Mouse (Mus musculus): ENCODE results near the gene Negr1. TPM values are rescaled to one million over a fixed set of nuclear protein-coding genes. Genes with fewer than 3 reads are reported as not detected.

Negr1 gene
- polyA plus RNA-seq, 1 experiment, result 94.2 TPM

DNA sequence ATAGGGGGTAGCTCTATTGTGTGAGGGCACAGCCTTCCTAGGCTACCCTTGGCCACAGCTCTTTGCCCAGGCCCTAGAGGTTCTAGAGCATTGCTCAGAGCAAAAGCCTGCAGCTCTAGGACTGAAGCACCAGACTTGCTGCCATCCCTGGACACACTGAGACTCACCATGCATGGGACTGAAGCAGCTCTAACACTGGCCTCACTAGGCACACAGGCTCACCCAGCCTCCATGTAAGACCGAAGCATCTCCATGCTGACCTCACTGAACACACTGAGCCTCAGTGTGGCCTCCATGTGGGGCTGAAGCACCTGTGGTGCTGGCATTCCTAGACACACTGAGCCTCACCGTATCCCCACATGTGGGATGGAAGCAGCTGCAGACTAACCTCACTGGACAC is 101.0 kb downstream of the Negr1 start:
- no peak for DNase-seq (ENCODE audit: extremely low spot score in 1 of 2, low spot score in 1 of 2)

GRCm38 (mm10) chr3:156672560-156672959 is 111.0 kb downstream of the Negr1 start:
- no peak for DNase-seq (ENCODE audit: extremely low spot score in 1 of 2, low spot score in 1 of 2)

DNA sequence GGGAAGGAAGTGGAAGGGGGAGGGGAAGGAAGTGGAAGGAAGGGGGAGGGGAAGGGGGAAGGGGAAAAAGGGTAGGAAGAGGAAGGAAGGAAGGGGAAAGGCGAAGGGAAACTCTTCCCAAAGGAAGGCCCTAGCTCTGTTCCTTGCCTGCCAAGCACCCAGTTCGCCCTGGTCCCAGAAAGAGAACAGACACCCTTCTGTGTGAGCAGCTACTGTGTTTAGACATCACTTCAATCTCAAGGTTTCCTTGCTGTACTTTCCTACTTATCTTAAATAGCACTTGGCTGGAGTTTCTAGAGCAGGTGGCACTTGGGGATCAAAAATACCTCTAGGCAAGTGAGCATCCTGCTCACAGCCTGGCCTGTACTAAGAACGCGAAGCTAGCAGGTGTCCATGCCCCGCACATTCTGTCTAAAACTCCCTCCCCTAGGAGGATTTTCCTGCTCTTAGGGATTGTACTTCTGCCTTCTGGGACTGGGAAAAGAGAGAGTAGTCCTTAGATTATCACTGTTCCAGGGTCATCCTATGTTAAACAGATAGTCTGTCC is 128.5 kb downstream of the Negr1 start:
- DNase-seq (ENCODE audit: extremely low spot score in 1 of 2, low spot score in 1 of 2), result peak; percentile 20 to 30

- no peak for DNase-seq (ENCODE audit: extremely low spot score in 1 of 2, low spot score in 1 of 2)
Observed at GRCm38 (mm10) chr3:156698687-156699086, 137.1 kb downstream of the Negr1 start.

GRCm38 (mm10) chr3:156703241-156703640 is 141.6 kb downstream of the Negr1 start:
- peak in 1 of 2 experiments; percentile 30 for DNase-seq (ENCODE audit: extremely low spot score in 1 of 2, low spot score in 1 of 2)

GRCm38 (mm10) chr3:156710240-156710639 is 148.6 kb downstream of the Negr1 start:
- DNase-seq (ENCODE audit: extremely low spot score in 1 of 2, low spot score in 1 of 2), result no peak

DNA sequence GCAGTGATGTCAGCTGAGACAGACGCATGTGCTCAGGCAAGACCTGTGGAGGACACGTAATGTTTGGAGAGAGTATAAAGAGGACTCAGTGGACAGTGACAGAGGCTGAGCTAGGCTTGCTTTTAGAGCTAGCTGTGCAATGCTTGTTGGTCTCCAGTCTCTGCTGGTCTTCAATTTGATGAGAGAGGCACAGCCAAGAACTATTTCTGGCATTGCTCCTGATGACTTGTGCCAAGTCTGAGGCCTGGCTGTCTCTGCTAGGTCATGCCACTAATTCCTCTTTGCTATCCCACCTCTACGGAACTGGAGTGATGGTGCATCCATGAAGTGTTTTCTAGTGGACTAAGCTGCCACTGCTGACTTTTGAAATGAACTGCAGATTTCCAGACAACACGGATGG is 149.1 kb downstream of the Negr1 start:
- DNase-seq (ENCODE audit: extremely low spot score in 1 of 2, low spot score in 1 of 2), result no peak

DNA sequence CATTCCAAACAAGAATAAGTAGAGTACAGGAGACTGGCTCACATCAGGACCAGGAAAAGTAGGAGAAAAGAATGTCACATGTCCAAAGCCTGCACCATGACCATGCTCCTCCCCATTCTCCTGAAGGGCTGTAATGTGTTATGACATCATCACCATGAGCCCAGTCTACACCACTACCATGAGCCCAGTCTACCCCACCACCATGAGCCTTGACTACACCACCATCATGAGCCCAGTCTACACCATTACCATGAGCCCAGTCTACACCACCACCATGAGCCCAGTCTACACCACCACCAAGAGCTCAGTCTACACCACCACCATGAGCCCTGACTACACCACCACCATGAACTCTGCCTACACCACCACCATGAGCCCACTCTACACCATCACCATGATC is 174.7 kb downstream of the Negr1 start:
- DNase-seq (ENCODE audit: extremely low spot score in 1 of 2, low spot score in 1 of 2), result no peak

GRCm38 (mm10) chr3:156739529-156739928 is 177.9 kb downstream of the Negr1 start:
- peak in 1 of 2 experiments; percentile 28 for DNase-seq (ENCODE audit: extremely low spot score in 1 of 2, low spot score in 1 of 2)

GRCm38 (mm10) chr3:156743266-156743665 is 181.7 kb downstream of the Negr1 start:
- no peak for DNase-seq (ENCODE audit: extremely low spot score in 1 of 2, low spot score in 1 of 2)

DNA sequence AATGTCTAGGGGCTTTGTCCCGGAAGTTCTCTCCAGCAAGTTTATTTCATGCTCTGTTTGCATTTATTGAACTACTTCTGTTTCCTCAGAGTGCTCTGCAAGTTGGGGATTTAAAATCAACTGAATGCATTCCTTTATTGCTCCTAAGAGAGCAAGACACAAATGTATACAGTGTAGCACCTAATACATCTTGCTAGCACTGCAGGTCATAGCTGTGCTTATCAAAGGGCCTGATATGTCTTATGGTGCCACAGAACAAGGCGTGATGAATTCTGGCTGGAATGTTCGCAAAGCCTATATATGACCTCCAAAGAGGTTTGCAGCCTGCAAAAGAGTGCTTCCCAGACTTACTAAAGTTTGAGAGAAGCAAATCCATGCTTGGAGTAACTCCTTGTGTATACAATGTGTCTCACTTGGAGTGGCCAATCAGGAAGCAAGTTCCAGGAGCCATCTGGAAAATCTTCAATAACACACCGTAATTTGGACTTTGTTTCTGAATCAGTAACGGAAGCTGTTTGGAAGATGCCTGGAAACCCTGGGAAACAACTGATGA is 183.7 kb downstream of the Negr1 start:
- DNase-seq (ENCODE audit: extremely low spot score in 1 of 2, low spot score in 1 of 2), result no peak

GRCm38 (mm10) chr3:156747456-156747855 is 185.9 kb downstream of the Negr1 start:
- DNase-seq (ENCODE audit: extremely low spot score in 1 of 2, low spot score in 1 of 2), result no peak

DNA sequence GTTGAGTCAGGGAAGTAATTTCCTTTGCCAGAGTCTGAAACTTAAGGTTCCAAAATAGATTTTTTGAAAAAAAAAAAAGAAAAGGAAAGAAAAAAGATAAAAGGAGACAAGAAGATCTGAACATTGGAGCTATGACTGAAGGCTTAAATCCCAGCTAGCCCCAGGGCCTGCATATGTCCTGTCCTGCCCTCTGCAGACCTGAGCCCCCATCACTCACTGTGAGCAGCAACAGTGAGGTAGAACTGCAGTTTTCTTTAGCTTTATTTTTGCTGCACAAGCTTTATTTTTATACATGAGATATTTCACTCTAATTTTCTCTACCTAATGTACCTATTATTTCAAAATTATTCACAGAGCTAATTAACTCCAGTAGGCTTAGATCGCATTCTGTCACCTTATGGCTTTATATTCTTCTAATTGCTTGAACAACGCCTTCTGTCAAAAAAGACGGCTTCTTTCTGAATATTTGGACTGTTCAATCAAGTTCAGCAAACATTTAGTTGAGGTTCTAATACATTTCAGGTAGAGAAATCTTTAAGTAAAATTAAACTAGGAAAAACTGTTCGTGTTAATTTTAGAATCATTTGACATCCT is 192.3 kb downstream of the Negr1 start:
- no peak for DNase-seq (ENCODE audit: extremely low spot score in 1 of 2, low spot score in 1 of 2)

DNA sequence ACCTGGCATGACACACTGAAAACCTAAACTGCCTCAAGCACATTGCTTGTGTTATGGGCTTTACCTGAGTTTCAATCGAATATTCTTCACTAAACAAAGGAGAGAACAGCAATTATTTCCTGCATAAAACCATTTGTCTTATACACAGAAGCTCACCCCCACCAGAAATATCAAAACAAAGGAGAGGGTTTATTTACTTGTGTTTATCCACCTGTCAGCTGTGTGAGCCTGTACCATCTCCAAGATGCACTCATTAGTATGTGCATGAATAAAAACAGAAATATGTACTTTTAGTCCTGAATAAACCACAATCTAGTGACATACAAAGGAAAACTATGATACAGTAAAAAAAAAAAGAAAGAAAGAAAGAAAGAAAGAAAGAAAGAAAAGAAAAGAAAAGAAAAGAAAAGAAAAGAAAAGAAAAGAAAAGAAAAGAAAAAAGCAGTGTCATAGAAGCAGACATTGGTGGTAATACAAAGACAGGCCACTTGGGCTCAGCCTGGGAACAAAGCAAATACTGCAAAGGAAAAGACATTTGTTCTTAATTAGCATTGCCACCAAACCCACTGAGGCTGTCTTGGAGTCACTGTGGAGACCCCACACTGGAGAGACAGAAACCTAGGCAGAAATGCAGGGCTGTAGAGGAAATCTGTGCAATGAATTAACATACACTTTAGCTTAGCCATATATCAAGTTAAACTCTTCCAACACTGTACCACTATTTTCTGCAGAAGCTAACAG is 193.4 kb downstream of the Negr1 start:
- DNase-seq (ENCODE audit: extremely low spot score in 1 of 2, low spot score in 1 of 2), result no peak

DNA sequence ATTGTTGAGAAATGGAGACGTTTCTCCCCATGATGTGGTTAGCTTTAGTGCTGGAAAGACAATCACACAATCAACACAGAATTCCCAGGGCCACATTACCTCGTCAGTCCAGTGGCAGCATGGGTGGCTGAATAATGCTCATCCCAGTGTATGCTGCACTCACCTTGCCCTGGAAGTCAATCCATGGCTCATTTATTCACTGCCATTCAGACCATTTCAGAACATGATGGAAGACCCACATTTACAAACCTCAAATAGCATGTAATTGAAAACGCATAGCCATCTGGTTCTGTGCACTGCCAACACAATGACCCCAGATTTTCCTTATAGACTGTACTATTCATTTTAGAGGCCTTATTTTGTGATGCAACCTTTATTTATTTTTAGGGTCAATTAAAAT is 203.4 kb downstream of the Negr1 start:
- DNase-seq (ENCODE audit: extremely low spot score in 1 of 2, low spot score in 1 of 2), result no peak

DNA sequence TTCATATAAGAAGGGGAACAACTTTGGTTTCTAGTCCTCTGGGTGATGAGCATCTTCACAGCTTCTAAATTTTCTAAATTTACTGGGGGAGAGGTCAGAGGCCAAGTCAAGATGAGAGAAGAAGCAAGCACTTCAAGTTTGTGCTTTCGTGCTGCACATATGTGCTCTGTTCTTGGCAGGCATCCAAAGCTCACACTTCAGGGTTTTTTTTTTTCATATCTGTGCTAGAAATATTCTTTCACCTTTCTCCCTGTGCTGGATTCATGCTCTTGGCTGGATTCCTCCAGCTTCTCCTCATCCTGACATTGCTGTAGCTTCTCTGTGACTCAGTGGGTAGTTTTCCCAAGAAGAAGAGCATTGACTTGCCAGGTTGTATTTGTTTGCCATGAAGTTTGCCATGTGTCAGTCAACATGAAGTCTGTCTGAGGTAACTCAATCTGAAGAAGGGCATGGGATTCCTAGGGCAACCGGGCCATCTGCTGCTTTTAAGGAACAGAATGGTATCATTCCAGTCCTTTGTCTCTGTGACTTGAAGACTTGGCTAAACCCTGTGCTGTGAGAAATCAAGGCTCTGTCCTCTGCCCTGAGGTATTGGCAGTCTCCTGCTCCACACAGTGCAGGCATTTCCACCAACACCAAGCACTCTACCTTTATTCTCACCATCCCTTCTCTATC is 204.7 kb downstream of the Negr1 start:
- DNase-seq (ENCODE audit: extremely low spot score in 1 of 2, low spot score in 1 of 2), result peak in 1 of 2 experiments; percentile 34

- DNase-seq (ENCODE audit: extremely low spot score in 1 of 2, low spot score in 1 of 2), result no peak
Observed at GRCm38 (mm10) chr3:156771626-156772025, 210.0 kb downstream of the Negr1 start.

- DNase-seq (ENCODE audit: extremely low spot score in 1 of 2, low spot score in 1 of 2), result no peak
Observed at GRCm38 (mm10) chr3:156772057-156772456, 210.5 kb downstream of the Negr1 start.

GRCm38 (mm10) chr3:156784309-156784852 is 222.8 kb downstream of the Negr1 start:
- no peak for DNase-seq (ENCODE audit: extremely low spot score in 1 of 2, low spot score in 1 of 2)

GRCm38 (mm10) chr3:156786355-156786754 is 224.8 kb downstream of the Negr1 start:
- DNase-seq (ENCODE audit: extremely low spot score in 1 of 2, low spot score in 1 of 2), result no peak

DNA sequence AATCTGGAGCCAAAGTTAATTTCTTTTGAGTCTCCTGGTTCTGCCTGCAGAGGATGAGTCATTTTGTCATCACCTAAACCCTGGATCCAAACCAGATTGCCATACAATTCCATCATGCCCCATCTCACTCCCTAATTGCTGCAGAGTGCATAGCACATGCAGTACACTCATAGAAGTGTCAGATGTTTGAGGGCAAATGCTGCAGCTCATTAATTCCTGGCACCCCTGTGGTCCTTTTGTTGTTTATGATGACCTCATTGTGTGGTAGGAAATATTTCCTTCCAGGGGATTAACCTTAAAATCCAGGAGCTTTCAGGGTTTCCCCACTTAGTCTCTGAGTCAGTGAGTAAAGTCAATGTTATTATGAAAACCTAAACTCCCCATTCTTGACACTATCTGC is 229.6 kb downstream of the Negr1 start:
- DNase-seq (ENCODE audit: extremely low spot score in 1 of 2, low spot score in 1 of 2), result no peak
